Mouse (Mus musculus) hindbrain, embryonic 14.5 days (tissue): ENCODE measurements at regions not wholly inside any gene's neighbourhood (a gene's known extent, or its start where the extent isn't known, plus 50 kb on each side); places are given as distances from the start of the nearest gene placed in this dataset.

Source experiments
- ATAC-seq: fragments of 200-750 bp; cut with Nextera tagmentation; 2 replicates; pipeline ENCODE4 v1.8.0; 2017; ENCODE audit warnings: moderate number of reproducible peaks, mild to moderate bottlenecking, moderate TSS enrichment, moderate library complexity; ENCODE audit not compliant: low FRiP score
- DNase-seq: peaks from one replicate; pipeline ENCODE4 v3.0.0-alpha.2; 2015; ENCODE audit warnings: low spot score
- H3K27ac ChIP-seq: fragments of 300-500 bp; sonication (generic); 2 replicates; pipeline ENCODE4 v1.5.1; 2014; ENCODE audit warnings: mild to moderate bottlenecking, moderate library complexity
- H3K27me3 ChIP-seq: fragments of 300-500 bp; sonication (generic); 2 replicates; pipeline ENCODE4 v1.6.1; 2014; ENCODE audit warnings: mild to moderate bottlenecking, low read length, mixed read lengths; ENCODE audit not compliant: control insufficient read depth, insufficient read depth
- H3K36me3 ChIP-seq: fragments of 300-500 bp; sonication (generic); replicated peaks from 2 replicates; pipeline ENCODE4 v1.6.1; 2014; ENCODE audit not compliant: control insufficient read depth, insufficient read depth
- H3K4me1 ChIP-seq: fragments of 300-500 bp; sonication (generic); replicated peaks from 2 replicates; pipeline ENCODE4 v1.6.1; 2014; ENCODE audit warnings: antibody characterized with exemption, low read length, mixed read lengths; ENCODE audit not compliant: control insufficient read depth, insufficient read depth
- H3K4me2 ChIP-seq: fragments of 300-500 bp; sonication (generic); replicated peaks from 2 replicates; pipeline ENCODE4 v1.6.1; 2014; ENCODE audit warnings: mild to moderate bottlenecking, moderate library complexity
- H3K4me3 ChIP-seq: fragments of 300-500 bp; sonication (generic); replicated peaks from 2 replicates; pipeline ENCODE4 v1.5.1; 2014; ENCODE audit warnings: mild to moderate bottlenecking, low read length
- H3K9ac ChIP-seq: fragments of 300-500 bp; sonication (generic); 2 replicates; pipeline ENCODE4 v1.6.1; 2014
- H3K9me3 ChIP-seq: fragments of 300-500 bp; sonication (generic); 2 replicates; pipeline ENCODE4 v1.6.1; 2016; ENCODE audit warnings: low read length; ENCODE audit not compliant: control insufficient read depth
- WGBS: fragments of 180-500 bp; shearing (Covaris S2); extraction: QIAGEN DNeasy Blood & Tissue Kit; methylation state at CpG from one replicate; pipeline ENCODE4 v1.1.7; 2014; 5-methylcytosine and 5-hydroxymethylcytosine counted together

GRCm38 (mm10) chr10:12146942-12147537 is 722.1 kb downstream of the Utrn start:
- ATAC-seq = peak; percentile 73

GRCm38 (mm10) chr10:12170243-12170642 is 698.9 kb downstream of the Utrn start:
- ATAC-seq (no peak), DNase-seq (peak; percentile 27)
- Histone ChIP-seq H3K36me3 (no peaks in the 10 kb centered on the region), H3K4me3 (no peak overlapping the region), H3K9ac (no peak overlapping the region), H3K27me3 (no peaks in the 10 kb centered on the region), H3K4me2 (no peak overlapping the region), H3K27ac (no peak overlapping the region), H3K4me1 (no peaks in the 10 kb centered on the region), H3K9me3 (no peaks in the 10 kb centered on the region)
- WGBS = 87% methylated on average over 3 of the region's 3 CpGs

More at GRCm38 (mm10) chr10:12146942-12147537, 722.1 kb downstream of the Utrn start:
- WGBS = 76% methylated on average over 9 of the region's 9 CpGs
- H3K4me3 ChIP-seq = no peak overlapping the region
- H3K4me1 ChIP-seq = no peaks in the 10 kb centered on the region
- no peak overlapping the region for H3K4me2 ChIP-seq
- no peak for DNase-seq
- no peaks in the 10 kb centered on the region for H3K9me3 ChIP-seq
- H3K9ac ChIP-seq = no peak overlapping the region
- H3K27me3 ChIP-seq = no peaks in the 10 kb centered on the region
- H3K27ac ChIP-seq = no peak overlapping the region
- no peaks in the 10 kb centered on the region for H3K36me3 ChIP-seq

GRCm38 (mm10) chr10:12174200-12174818 is 694.9 kb downstream of the Utrn start:
- DNase-seq (peak; percentile 28), ATAC-seq (0 out of 2 replicates have a peak, but pooled peaks have one; percentile 59)
- Histone ChIP-seq H3K4me3 (no peak overlapping the region), H3K4me1 (no peaks in the 10 kb centered on the region), H3K27me3 (no peaks in the 10 kb centered on the region), H3K9ac (no peak overlapping the region), H3K36me3 (no peaks in the 10 kb centered on the region), H3K4me2 (no peak overlapping the region), H3K27ac (no peak overlapping the region), H3K9me3 (no peaks in the 10 kb centered on the region)
- WGBS = 58% methylated on average over 14 of the region's 14 CpGs

GRCm38 (mm10) chr10:12175141-12175540 is 694.0 kb downstream of the Utrn start:
- 50% methylated on average over 3 of the region's 3 CpGs for WGBS
- Histone ChIP-seq H3K27me3 (no peaks in the 10 kb centered on the region), H3K27ac (no peak overlapping the region), H3K4me3 (no peak overlapping the region), H3K9ac (no peak overlapping the region), H3K9me3 (no peaks in the 10 kb centered on the region), H3K4me2 (no peak overlapping the region), H3K4me1 (no peaks in the 10 kb centered on the region), H3K36me3 (no peaks in the 10 kb centered on the region)
- ATAC-seq (no peak), DNase-seq (no peak)

- Histone ChIP-seq H3K4me2 (no peak overlapping the region), H3K4me3 (no peak overlapping the region), H3K27ac (no peak overlapping the region), H3K36me3 (no peaks in the 10 kb centered on the region), H3K4me1 (no peaks in the 10 kb centered on the region), H3K27me3 (no peaks in the 10 kb centered on the region), H3K9ac (no peak overlapping the region), H3K9me3 (no peaks in the 10 kb centered on the region)
- 89% methylated on average over 1 of the region's 1 CpGs for WGBS
- DNase-seq = no peak
- ATAC-seq = no peak
These were observed 691.7 kb downstream of the Utrn start for GRCm38 (mm10) chr10:12177482-12177881.

- ATAC-seq (no peak), DNase-seq (no peak)
- Histone ChIP-seq H3K27ac (no peak overlapping the region), H3K4me1 (0 out of 2 replicates have a peak, but pooled peaks cover under 1% of the 10 kb centered on the region), H3K27me3 (no peaks in the 10 kb centered on the region), H3K4me3 (no peak overlapping the region), H3K9me3 (no peaks in the 10 kb centered on the region), H3K9ac (no peak overlapping the region), H3K4me2 (no peak overlapping the region), H3K36me3 (no peaks in the 10 kb centered on the region)
- WGBS = 84% methylated on average over 4 of the region's 4 CpGs
These were observed 688.2 kb downstream of the Utrn start for GRCm38 (mm10) chr10:12180965-12181364.

GRCm38 (mm10) chr10:12186918-12187639 is 682.1 kb downstream of the Utrn start:
- H3K4me3 ChIP-seq = no peak overlapping the region
- no peak for DNase-seq
- no peaks in the 10 kb centered on the region for H3K36me3 ChIP-seq
- H3K4me1 ChIP-seq = peaks cover 15% of the 10 kb centered on the region; the same call in 1 of the 2 replicates
- peak overlapping the region; percentile 33 for H3K9ac ChIP-seq
- H3K27ac ChIP-seq = peak overlapping the region; percentile 23
- ATAC-seq = peak; percentile 42; the same call in 1 of the 2 replicates
- H3K27me3 ChIP-seq = no peaks in the 10 kb centered on the region
- H3K4me2 ChIP-seq = peak overlapping the region; percentile 41
- no peaks in the 10 kb centered on the region for H3K9me3 ChIP-seq
- 39% methylated on average over 13 of the region's 13 CpGs for WGBS

GRCm38 (mm10) chr10:12187669-12188342 is 681.4 kb downstream of the Utrn start:
- Histone ChIP-seq H3K4me1 (peaks cover 15% of the 10 kb centered on the region; the same call in 1 of the 2 replicates), H3K36me3 (no peaks in the 10 kb centered on the region), H3K4me2 (peak overlapping the region; percentile 41), H3K4me3 (no peak overlapping the region), H3K27ac (peak overlapping the region; percentile 23; the same call in 1 of the 2 replicates), H3K9me3 (no peaks in the 10 kb centered on the region), H3K9ac (peak overlapping the region; percentile 33; the same call in 1 of the 2 replicates), H3K27me3 (no peaks in the 10 kb centered on the region)
- ATAC-seq (peak; percentile 44; the same call in 1 of the 2 replicates), DNase-seq (peak; percentile 37)
- 55% methylated on average over 8 of the region's 8 CpGs for WGBS

- no peaks in the 10 kb centered on the region for H3K27me3 ChIP-seq
- H3K36me3 ChIP-seq = no peaks in the 10 kb centered on the region
- no peak overlapping the region for H3K27ac ChIP-seq
- peaks cover 15% of the 10 kb centered on the region; the same call in 1 of the 2 replicates for H3K4me1 ChIP-seq
- H3K4me3 ChIP-seq = no peak overlapping the region
- H3K9ac ChIP-seq = no peak overlapping the region
- ATAC-seq (no peak), DNase-seq (no peak)
- H3K9me3 ChIP-seq = no peaks in the 10 kb centered on the region
- WGBS = 49% methylated on average over 3 of the region's 3 CpGs
- H3K4me2 ChIP-seq = no peak overlapping the region
These were observed 678.7 kb downstream of the Utrn start for GRCm38 (mm10) chr10:12190435-12190834.
